Mouse (Mus musculus): ENCODE data around the gene Adm. TPM values are rescaled to one million over a fixed set of nuclear protein-coding genes. Genes with fewer than 3 reads are reported as not detected.

Gene Adm
- polyA plus RNA-seq, 1 experiment: 3.3 TPM

DNA sequence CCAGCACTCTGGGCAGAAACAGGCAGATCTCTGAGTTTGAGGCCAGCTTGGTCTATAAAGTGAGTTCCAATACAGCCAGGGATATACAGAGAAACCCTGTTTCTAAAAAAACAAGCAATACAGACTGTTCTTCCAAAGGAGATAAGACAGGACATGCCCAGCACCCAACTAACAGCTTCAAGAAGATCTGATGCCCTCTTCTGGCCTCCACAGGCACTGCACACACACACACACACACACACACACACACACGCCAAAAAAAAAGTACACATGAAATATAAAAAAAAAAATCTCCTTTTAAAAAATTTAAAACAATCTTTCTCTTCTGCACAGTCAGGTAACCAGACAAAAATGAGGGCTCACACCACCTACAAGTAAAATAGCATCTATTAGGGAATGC is 20.6 kb upstream of the Adm start:
- Histone ChIP-seq H3K27me3 (ENCODE audit: control insufficient read depth, insufficient read depth, low read length) (no peaks in the 10 kb centered on the region), H3K4me3 (replicated peaks; ENCODE audit: insufficient read depth, low read depth, low read length) (no peak overlapping the region), H3K4me1 (ENCODE audit: control insufficient read depth, insufficient read depth, low read length) (no peaks in the 10 kb centered on the region), H3K27ac (ENCODE audit: insufficient read depth, low read length) (no peak overlapping the region)
- WGBS: 94% methylated on average over 1 of the region's 1 CpGs
- no peak for TF ChIP-seq POLR2A (IDR thresholded peaks at IDR 0.05; ENCODE audit: borderline replicate concordance, insufficient read depth, low read length)
- no peak for TF ChIP-seq CTCF (IDR thresholded peaks at IDR 0.05; ENCODE audit: borderline replicate concordance, insufficient read depth, low read depth, low read length)
- no peak for DNase-seq

DNA sequence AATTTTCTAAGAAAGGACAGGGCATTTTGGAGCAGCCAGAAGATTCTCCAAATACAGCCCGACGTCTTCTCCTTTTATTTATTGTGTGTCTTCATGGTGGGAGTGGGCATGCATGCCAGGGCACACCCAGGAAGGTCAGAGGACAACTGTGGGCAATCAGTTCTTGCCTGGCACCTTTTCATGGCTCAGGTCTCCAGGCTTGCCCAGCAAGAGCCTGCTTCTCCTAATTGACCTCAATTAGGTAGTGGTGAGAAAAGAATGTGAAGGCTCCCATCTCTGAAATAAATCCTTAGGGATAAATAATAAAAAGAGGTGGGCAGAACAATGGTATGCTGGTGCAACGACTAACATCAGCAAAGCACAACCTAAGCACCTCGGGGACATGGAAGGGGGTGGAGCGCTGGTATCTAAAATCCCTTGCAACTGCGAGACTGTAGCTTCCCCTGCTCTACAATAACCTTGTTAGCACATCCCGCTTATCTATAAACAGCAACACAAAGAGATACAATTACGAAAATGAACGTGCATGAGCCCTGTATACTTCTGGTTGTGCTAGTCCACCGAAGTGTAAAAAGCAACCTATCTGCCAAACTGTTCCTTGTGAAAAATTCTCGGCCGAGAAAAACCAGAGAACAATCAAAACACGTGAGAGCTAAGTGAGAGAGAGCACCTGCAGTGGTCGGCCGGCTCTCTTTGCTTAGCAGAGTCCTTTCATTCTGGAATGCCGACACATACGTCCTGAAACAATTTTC is 13.9 kb upstream of the Adm start:
- TF ChIP-seq CTCF (IDR thresholded peaks at IDR 0.05; ENCODE audit: borderline replicate concordance, insufficient read depth, low read depth, low read length): no peak
- TF ChIP-seq POLR2A (IDR thresholded peaks at IDR 0.05; ENCODE audit: borderline replicate concordance, insufficient read depth, low read length): no peak
- H3K27me3 ChIP-seq (ENCODE audit: control insufficient read depth, insufficient read depth, low read length): no peaks in the 10 kb centered on the region
- 1% methylated on average over 17 of the region's 17 CpGs for WGBS

DNA sequence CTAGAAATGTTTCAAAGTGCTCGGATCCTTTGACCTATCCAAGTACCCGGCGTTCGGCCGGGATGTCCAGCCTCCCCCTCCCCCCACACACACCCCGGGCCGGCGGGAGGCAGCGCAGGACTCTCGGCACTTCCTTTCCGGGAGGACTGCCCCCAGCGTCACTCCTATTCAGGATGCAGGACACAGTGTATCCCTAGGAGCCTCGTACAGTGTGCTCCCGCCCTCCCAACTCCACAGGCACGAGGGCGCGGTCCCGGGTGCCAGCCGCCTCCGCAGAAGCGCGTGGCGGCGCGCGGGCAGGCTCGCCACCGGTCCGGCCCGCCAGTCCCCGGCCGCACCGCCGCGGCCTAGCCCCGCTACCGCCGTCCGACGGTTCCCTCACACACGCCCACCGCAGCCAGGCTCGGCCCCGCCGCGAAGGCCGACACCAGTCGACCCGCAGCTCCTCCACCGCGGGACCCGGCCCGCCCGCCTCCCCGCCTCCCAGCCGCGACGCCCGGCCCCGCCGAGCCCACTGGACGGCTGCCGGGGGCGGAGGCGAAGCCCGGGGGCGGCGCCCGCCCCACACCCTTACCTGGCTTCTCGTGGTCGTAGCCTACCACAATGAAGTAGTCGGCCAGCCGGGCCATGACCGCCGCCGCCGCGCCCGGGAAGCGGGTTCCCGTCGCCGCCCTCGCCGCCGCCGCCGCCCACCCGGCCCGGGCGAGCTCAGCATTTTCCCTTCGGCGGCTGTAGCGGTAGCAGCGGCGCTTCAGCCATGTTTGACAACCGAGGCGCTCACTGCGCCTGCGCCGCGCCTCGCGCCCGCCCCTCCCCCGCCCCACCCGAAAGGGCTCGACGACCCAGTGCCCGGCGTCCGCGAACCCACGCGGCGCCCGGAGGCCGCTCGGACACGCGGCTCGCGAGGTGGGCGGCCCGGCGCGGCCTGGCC is 13.1 kb upstream of the Adm start, which contains the start of gene Sbf2:
Gene Sbf2 (minus strand): TSS at position 790 of the 931 bp plus-strand sequence.
- H3K4me3 ChIP-seq (replicated peaks; ENCODE audit: insufficient read depth, low read depth, low read length): peak within 1 kb of the TSS; percentile 84
- TF ChIP-seq CTCF (IDR thresholded peaks at IDR 0.05; ENCODE audit: borderline replicate concordance, insufficient read depth, low read depth, low read length) (no peak), POLR2A (IDR thresholded peaks at IDR 0.05; ENCODE audit: borderline replicate concordance, insufficient read depth, low read length) (peak; percentile 27; the same call in 1 of the 2 replicates)
- no peaks in the 10 kb centered on the region for H3K27me3 ChIP-seq (ENCODE audit: control insufficient read depth, insufficient read depth, low read length)
- WGBS: under 1% methylated on average over 113 of the region's 127 CpGs
- peak; percentile 83 to 85 for DNase-seq
- H3K4me1 ChIP-seq (ENCODE audit: control insufficient read depth, insufficient read depth, low read length): no peaks in the 10 kb centered on the region
- peak within 1 kb of the TSS; percentile 65 for H3K27ac ChIP-seq (ENCODE audit: insufficient read depth, low read length)

More for the DNA sequence above, 13.9 kb upstream of the Adm start:
- peak in 1 of 2 experiments; percentile 27 for DNase-seq
- H3K27ac ChIP-seq (ENCODE audit: insufficient read depth, low read length): peak overlapping the region; percentile 44
- peak overlapping the region; percentile 84 for H3K4me3 ChIP-seq (replicated peaks; ENCODE audit: insufficient read depth, low read depth, low read length)
- no peaks in the 10 kb centered on the region for H3K4me1 ChIP-seq (ENCODE audit: control insufficient read depth, insufficient read depth, low read length)

DNA sequence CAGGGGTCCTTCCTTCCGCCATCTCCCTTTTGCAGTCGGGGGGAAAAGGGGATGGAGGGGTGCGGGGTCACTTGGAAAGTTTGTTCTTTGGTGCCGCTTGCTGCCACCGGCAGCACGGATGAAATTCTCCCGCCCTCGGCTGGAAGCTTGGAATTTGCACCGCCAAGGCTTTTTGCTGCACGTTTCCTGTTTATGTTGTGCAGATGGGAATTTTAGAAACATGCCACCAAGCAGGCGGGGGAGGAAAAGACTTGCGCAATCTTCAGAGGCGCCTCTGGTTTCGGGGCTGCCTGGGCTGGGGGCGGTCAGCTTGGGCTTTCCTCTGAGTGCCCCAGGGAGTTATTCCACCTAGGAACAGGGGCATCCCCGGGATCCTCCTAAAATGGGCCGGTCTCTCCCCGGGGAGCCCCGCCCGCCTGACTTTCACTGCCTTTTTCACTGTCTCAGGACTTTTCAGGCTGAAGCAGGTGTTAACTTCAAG is 12.3 kb upstream of the Adm start:
- H3K27me3 ChIP-seq (ENCODE audit: control insufficient read depth, insufficient read depth, low read length): no peaks in the 10 kb centered on the region
- H3K4me1 ChIP-seq (ENCODE audit: control insufficient read depth, insufficient read depth, low read length): no peaks in the 10 kb centered on the region
- no peak for TF ChIP-seq POLR2A (IDR thresholded peaks at IDR 0.05; ENCODE audit: borderline replicate concordance, insufficient read depth, low read length)
- no peak for TF ChIP-seq CTCF (IDR thresholded peaks at IDR 0.05; ENCODE audit: borderline replicate concordance, insufficient read depth, low read depth, low read length)
- peak overlapping the region; percentile 41; the same call in 1 of the 2 replicates for H3K27ac ChIP-seq (ENCODE audit: insufficient read depth, low read length)
- peak overlapping the region; percentile 84 for H3K4me3 ChIP-seq (replicated peaks; ENCODE audit: insufficient read depth, low read depth, low read length)
- WGBS: under 1% methylated on average over 20 of the region's 20 CpGs
- peak; percentile 41 to 55 for DNase-seq

DNA sequence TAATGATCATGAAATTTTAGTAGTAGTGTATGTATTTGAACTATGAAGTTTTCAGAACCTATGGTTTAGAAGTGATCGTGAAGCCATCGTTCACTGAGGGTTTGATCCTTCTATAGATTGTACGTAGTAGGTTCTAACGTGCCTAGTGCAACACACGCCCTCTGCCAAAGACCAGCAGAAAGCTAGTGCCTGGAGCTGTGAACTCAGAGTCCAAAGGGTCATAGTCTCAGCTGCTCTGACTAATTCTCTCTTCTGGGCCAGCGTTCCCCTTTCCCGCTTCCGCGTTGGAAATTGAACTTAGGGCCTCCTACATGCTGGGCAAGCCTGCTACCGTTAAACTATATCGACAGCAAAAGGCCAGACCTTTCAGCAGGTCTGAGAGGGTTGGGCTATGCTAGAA is 11.7 kb upstream of the Adm start:
- H3K4me3 ChIP-seq (replicated peaks; ENCODE audit: insufficient read depth, low read depth, low read length): no peak overlapping the region
- H3K27ac ChIP-seq (ENCODE audit: insufficient read depth, low read length): no peak overlapping the region
- no peak for DNase-seq
- H3K27me3 ChIP-seq (ENCODE audit: control insufficient read depth, insufficient read depth, low read length): no peaks in the 10 kb centered on the region
- TF ChIP-seq POLR2A (IDR thresholded peaks at IDR 0.05; ENCODE audit: borderline replicate concordance, insufficient read depth, low read length): no peak
- no peak for TF ChIP-seq CTCF (IDR thresholded peaks at IDR 0.05; ENCODE audit: borderline replicate concordance, insufficient read depth, low read depth, low read length)
- WGBS: 66% methylated on average over 11 of the region's 11 CpGs
- H3K4me1 ChIP-seq (ENCODE audit: control insufficient read depth, insufficient read depth, low read length): no peaks in the 10 kb centered on the region

DNA sequence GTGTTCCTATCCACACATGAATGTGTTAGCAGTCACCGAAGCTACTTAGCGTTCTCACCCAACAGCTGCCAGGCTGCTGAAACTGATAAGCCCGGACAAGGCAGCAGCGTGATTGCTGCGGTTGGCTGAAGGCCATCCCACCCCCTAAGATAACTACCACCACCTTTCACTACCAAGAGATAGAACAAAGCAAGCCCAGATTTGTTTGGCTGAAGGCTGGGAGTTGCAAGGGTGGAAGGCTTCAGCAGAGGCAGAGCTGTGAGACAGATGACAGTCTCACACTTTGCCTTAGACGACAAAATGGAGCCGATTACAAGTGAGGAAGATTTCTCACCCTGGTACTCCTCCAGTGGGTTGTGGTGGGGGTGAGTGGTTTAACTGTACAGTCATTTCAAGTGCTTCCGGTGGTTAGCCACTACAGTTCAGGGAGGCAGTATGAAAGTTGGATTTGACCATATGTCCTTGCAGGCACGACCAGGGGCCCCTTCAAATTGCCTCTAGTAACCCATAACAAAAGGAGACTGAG is 8.3 kb upstream of the Adm start:
- no peak overlapping the region for H3K4me3 ChIP-seq (replicated peaks; ENCODE audit: insufficient read depth, low read depth, low read length)
- no peak for DNase-seq
- no peak for TF ChIP-seq POLR2A (IDR thresholded peaks at IDR 0.05; ENCODE audit: borderline replicate concordance, insufficient read depth, low read length)
- no peak for TF ChIP-seq CTCF (IDR thresholded peaks at IDR 0.05; ENCODE audit: borderline replicate concordance, insufficient read depth, low read depth, low read length)
- WGBS: 37% methylated on average over 9 of the region's 9 CpGs
- H3K4me1 ChIP-seq (ENCODE audit: control insufficient read depth, insufficient read depth, low read length): no peaks in the 10 kb centered on the region
- H3K27me3 ChIP-seq (ENCODE audit: control insufficient read depth, insufficient read depth, low read length): no peaks in the 10 kb centered on the region
- H3K27ac ChIP-seq (ENCODE audit: insufficient read depth, low read length): no peak overlapping the region

DNA sequence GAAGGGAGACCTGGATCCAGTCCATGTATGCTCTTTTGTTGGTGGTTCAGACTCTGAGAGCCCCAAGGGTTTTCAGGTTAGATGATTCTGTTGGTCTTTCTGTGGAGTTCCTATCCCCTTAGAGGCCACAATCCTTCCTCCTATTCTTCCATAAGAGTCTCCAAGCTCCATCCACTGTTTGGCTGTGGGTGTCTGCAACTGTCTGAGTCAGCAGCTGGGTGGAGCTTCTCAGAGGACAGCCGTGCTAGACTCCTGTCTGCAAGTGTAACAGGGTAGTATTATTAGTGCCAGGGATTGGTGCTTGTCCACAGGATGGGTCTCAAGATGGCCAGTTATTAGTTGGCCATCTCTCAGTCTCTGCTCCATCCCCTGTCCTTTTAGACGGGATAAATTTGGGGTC is 3.4 kb upstream of the Adm start:
- WGBS: 85% methylated on average over 2 of the region's 2 CpGs
- Histone ChIP-seq H3K27me3 (ENCODE audit: control insufficient read depth, insufficient read depth, low read length) (no peaks in the 10 kb centered on the region; the same call in 1 of the 2 replicates), H3K27ac (ENCODE audit: insufficient read depth, low read length) (no peak overlapping the region), H3K4me3 (replicated peaks; ENCODE audit: insufficient read depth, low read depth, low read length) (no peak overlapping the region), H3K4me1 (ENCODE audit: control insufficient read depth, insufficient read depth, low read length) (peaks cover 10% of the 10 kb centered on the region)
- no peak for TF ChIP-seq CTCF (IDR thresholded peaks at IDR 0.05; ENCODE audit: borderline replicate concordance, insufficient read depth, low read depth, low read length)
- no peak for TF ChIP-seq POLR2A (IDR thresholded peaks at IDR 0.05; ENCODE audit: borderline replicate concordance, insufficient read depth, low read length)
- no peak for DNase-seq
